Mouse (Mus musculus): ENCODE results near the gene Ptprm. TPM values are rescaled to one million over a fixed set of nuclear protein-coding genes. Genes with fewer than 3 reads are reported as not detected.
A peak's percentile ranks its signal among the peaks of the same experiment; 100 is the strongest.

The Ptprm gene
- polyA plus RNA-seq, 1 experiment from 2014 or later: 45.7 TPM

GRCm38 (mm10) chr17:67352956-67353795, 1.1 kb downstream of the Ptprm start:
- 2% methylated on average over 49 of the region's 50 CpGs for WGBS
- Histone ChIP-seq H3K36me3 (ENCODE audit: control insufficient read depth, insufficient read depth, low read length) (no peaks in the 10 kb centered on the region), H3K27ac (ENCODE audit: low read length) (peak overlapping the region; percentile 84), H3K27me3 (ENCODE audit: control insufficient read depth, insufficient read depth, low read depth, low read length) (peaks cover 2% of the 10 kb centered on the region; the same call in 1 of the 2 replicates), H3K4me2 (ENCODE audit: low read depth, low read length) (peak overlapping the region; percentile 84), H3K9me3 (ENCODE audit: control insufficient read depth, low read length) (0 out of 2 replicates have a peak, but pooled peaks cover 2% of the 10 kb centered on the region), H3K4me3 (ENCODE audit: low read length) (peak overlapping the region; percentile 72), H3K4me1 (replicated peaks; ENCODE audit: control insufficient read depth, insufficient read depth, low read length) (peaks cover 20% of the 10 kb centered on the region), H3K9ac (ENCODE audit: low read length) (peak overlapping the region; percentile 96)
- ATAC-seq (ENCODE audit: low read depth): peak; percentile 6; the same call in 1 of the 2 replicates

- WGBS: 11% methylated on average over 5 of the region's 5 CpGs
- H3K4me2 ChIP-seq (ENCODE audit: low read depth, low read length): peak overlapping the region; percentile 84
- H3K9ac ChIP-seq (ENCODE audit: low read length): peak overlapping the region; percentile 52
- peaks cover 2% of the 10 kb centered on the region; the same call in 1 of the 2 replicates for H3K27me3 ChIP-seq (ENCODE audit: control insufficient read depth, insufficient read depth, low read depth, low read length)
- ATAC-seq (ENCODE audit: low read depth): peak; percentile 51
- peak overlapping the region; percentile 67 for H3K27ac ChIP-seq (ENCODE audit: low read length)
- H3K4me3 ChIP-seq (ENCODE audit: low read length): peak overlapping the region; percentile 72
- H3K4me1 ChIP-seq (replicated peaks; ENCODE audit: control insufficient read depth, insufficient read depth, low read length): peaks cover 23% of the 10 kb centered on the region
- H3K9me3 ChIP-seq (ENCODE audit: control insufficient read depth, low read length): 0 out of 2 replicates have a peak, but pooled peaks cover 2% of the 10 kb centered on the region
- H3K36me3 ChIP-seq (ENCODE audit: control insufficient read depth, insufficient read depth, low read length): no peaks in the 10 kb centered on the region
Observed at GRCm38 (mm10) chr17:67351423-67351822, 2.8 kb downstream of the Ptprm start.

- peak overlapping the region; percentile 59 for H3K27ac ChIP-seq (ENCODE audit: low read length)
- peak overlapping the region; percentile 46 for H3K4me2 ChIP-seq (ENCODE audit: low read depth, low read length)
- H3K4me1 ChIP-seq (replicated peaks; ENCODE audit: control insufficient read depth, insufficient read depth, low read length): peaks cover 23% of the 10 kb centered on the region
- peak overlapping the region; percentile 2; the same call in 1 of the 2 replicates for H3K4me3 ChIP-seq (ENCODE audit: low read length)
- no peaks in the 10 kb centered on the region for H3K36me3 ChIP-seq (ENCODE audit: control insufficient read depth, insufficient read depth, low read length)
- peak overlapping the region; percentile 47; the same call in 1 of the 2 replicates for H3K9ac ChIP-seq (ENCODE audit: low read length)
- ATAC-seq (ENCODE audit: low read depth): no peak
- WGBS: 47% methylated on average over 7 of the region's 7 CpGs
- no peaks in the 10 kb centered on the region for H3K27me3 ChIP-seq (ENCODE audit: control insufficient read depth, insufficient read depth, low read depth, low read length)
- H3K9me3 ChIP-seq (ENCODE audit: control insufficient read depth, low read length): 0 out of 2 replicates have a peak, but pooled peaks cover 2% of the 10 kb centered on the region
Observed at GRCm38 (mm10) chr17:67350536-67350935, 3.7 kb downstream of the Ptprm start.

- Histone ChIP-seq H3K27me3 (ENCODE audit: control insufficient read depth, insufficient read depth, low read depth, low read length) (no peaks in the 10 kb centered on the region), H3K4me3 (ENCODE audit: low read length) (no peak overlapping the region), H3K4me2 (ENCODE audit: low read depth, low read length) (no peak overlapping the region), H3K9ac (ENCODE audit: low read length) (no peak overlapping the region), H3K27ac (ENCODE audit: low read length) (no peak overlapping the region), H3K9me3 (ENCODE audit: control insufficient read depth, low read length) (0 out of 2 replicates have a peak, but pooled peaks cover 2% of the 10 kb centered on the region), H3K36me3 (ENCODE audit: control insufficient read depth, insufficient read depth, low read length) (no peaks in the 10 kb centered on the region), H3K4me1 (replicated peaks; ENCODE audit: control insufficient read depth, insufficient read depth, low read length) (peaks cover 20% of the 10 kb centered on the region)
- WGBS: 76% methylated on average over 8 of the region's 8 CpGs
- no peak for ATAC-seq (ENCODE audit: low read depth)
Observed at GRCm38 (mm10) chr17:67349594-67349993, 4.7 kb downstream of the Ptprm start.

GRCm38 (mm10) chr17:67346921-67347320, 7.3 kb downstream of the Ptprm start:
- ATAC-seq (ENCODE audit: low read depth): no peak

GRCm38 (mm10) chr17:67345157-67345556, 9.1 kb downstream of the Ptprm start:
- no peak overlapping the region for H3K9ac ChIP-seq (ENCODE audit: low read length)
- 0 out of 2 replicates have a peak, but pooled peaks cover 3% of the 10 kb centered on the region for H3K4me1 ChIP-seq (replicated peaks; ENCODE audit: control insufficient read depth, insufficient read depth, low read length)
- no peak overlapping the region for H3K4me2 ChIP-seq (ENCODE audit: low read depth, low read length)
- WGBS: 79% methylated on average over 8 of the region's 8 CpGs
- no peak overlapping the region for H3K27ac ChIP-seq (ENCODE audit: low read length)
- 0 out of 2 replicates have a peak, but pooled peaks cover 2% of the 10 kb centered on the region for H3K9me3 ChIP-seq (ENCODE audit: control insufficient read depth, low read length)
- no peak for ATAC-seq (ENCODE audit: low read depth)
- no peaks in the 10 kb centered on the region for H3K36me3 ChIP-seq (ENCODE audit: control insufficient read depth, insufficient read depth, low read length)
- H3K4me3 ChIP-seq (ENCODE audit: low read length): no peak overlapping the region
- H3K27me3 ChIP-seq (ENCODE audit: control insufficient read depth, insufficient read depth, low read depth, low read length): no peaks in the 10 kb centered on the region

More at GRCm38 (mm10) chr17:67346921-67347320, 7.3 kb downstream of the Ptprm start:
- peak overlapping the region; percentile 23; the same call in 1 of the 2 replicates for H3K4me2 ChIP-seq (ENCODE audit: low read depth, low read length)
- no peak overlapping the region for H3K9ac ChIP-seq (ENCODE audit: low read length)
- H3K9me3 ChIP-seq (ENCODE audit: control insufficient read depth, low read length): 0 out of 2 replicates have a peak, but pooled peaks cover 2% of the 10 kb centered on the region
- H3K36me3 ChIP-seq (ENCODE audit: control insufficient read depth, insufficient read depth, low read length): no peaks in the 10 kb centered on the region
- 64% methylated on average over 10 of the region's 10 CpGs for WGBS
- peaks cover 18% of the 10 kb centered on the region for H3K4me1 ChIP-seq (replicated peaks; ENCODE audit: control insufficient read depth, insufficient read depth, low read length)
- no peak overlapping the region for H3K4me3 ChIP-seq (ENCODE audit: low read length)
- H3K27ac ChIP-seq (ENCODE audit: low read length): no peak overlapping the region
- H3K27me3 ChIP-seq (ENCODE audit: control insufficient read depth, insufficient read depth, low read depth, low read length): no peaks in the 10 kb centered on the region

GRCm38 (mm10) chr17:67343471-67343870, 10.8 kb downstream of the Ptprm start:
- no peak for ATAC-seq (ENCODE audit: low read depth)
- Histone ChIP-seq H3K4me1 (replicated peaks; ENCODE audit: control insufficient read depth, insufficient read depth, low read length) (0 out of 2 replicates have a peak, but pooled peaks cover 3% of the 10 kb centered on the region), H3K36me3 (ENCODE audit: control insufficient read depth, insufficient read depth, low read length) (no peaks in the 10 kb centered on the region), H3K9ac (ENCODE audit: low read length) (no peak overlapping the region), H3K27me3 (ENCODE audit: control insufficient read depth, insufficient read depth, low read depth, low read length) (no peaks in the 10 kb centered on the region), H3K4me2 (ENCODE audit: low read depth, low read length) (no peak overlapping the region), H3K4me3 (ENCODE audit: low read length) (no peak overlapping the region), H3K9me3 (ENCODE audit: control insufficient read depth, low read length) (no peaks in the 10 kb centered on the region), H3K27ac (ENCODE audit: low read length) (no peak overlapping the region)
- WGBS: 68% methylated on average over 2 of the region's 2 CpGs

GRCm38 (mm10) chr17:67343006-67343405, 11.3 kb downstream of the Ptprm start:
- Histone ChIP-seq H3K36me3 (ENCODE audit: control insufficient read depth, insufficient read depth, low read length) (no peaks in the 10 kb centered on the region), H3K4me3 (ENCODE audit: low read length) (no peak overlapping the region), H3K9me3 (ENCODE audit: control insufficient read depth, low read length) (no peaks in the 10 kb centered on the region), H3K4me2 (ENCODE audit: low read depth, low read length) (no peak overlapping the region), H3K9ac (ENCODE audit: low read length) (no peak overlapping the region), H3K27me3 (ENCODE audit: control insufficient read depth, insufficient read depth, low read depth, low read length) (no peaks in the 10 kb centered on the region), H3K27ac (ENCODE audit: low read length) (no peak overlapping the region), H3K4me1 (replicated peaks; ENCODE audit: control insufficient read depth, insufficient read depth, low read length) (0 out of 2 replicates have a peak, but pooled peaks cover 3% of the 10 kb centered on the region)
- ATAC-seq (ENCODE audit: low read depth): no peak
- WGBS: 84% methylated on average over 6 of the region's 6 CpGs

- Histone ChIP-seq H3K4me2 (ENCODE audit: low read depth, low read length) (no peak overlapping the region), H3K4me3 (ENCODE audit: low read length) (no peak overlapping the region), H3K36me3 (ENCODE audit: control insufficient read depth, insufficient read depth, low read length) (no peaks in the 10 kb centered on the region), H3K27me3 (ENCODE audit: control insufficient read depth, insufficient read depth, low read depth, low read length) (no peaks in the 10 kb centered on the region), H3K4me1 (replicated peaks; ENCODE audit: control insufficient read depth, insufficient read depth, low read length) (no peaks in the 10 kb centered on the region), H3K9ac (ENCODE audit: low read length) (no peak overlapping the region), H3K27ac (ENCODE audit: low read length) (no peak overlapping the region), H3K9me3 (ENCODE audit: control insufficient read depth, low read length) (no peaks in the 10 kb centered on the region)
- 72% methylated on average over 6 of the region's 6 CpGs for WGBS
- no peak for ATAC-seq (ENCODE audit: low read depth)
Observed at GRCm38 (mm10) chr17:67340362-67340761, 13.9 kb downstream of the Ptprm start.
